Mouse (Mus musculus) CH12.LX (cell line): Measurements from ENCODE around the gene Fgf8.
A peak's percentile ranks its signal among the peaks of the same experiment; 100 is the strongest.

Experiments used
- CHD2 ChIP-seq: IDR thresholded peaks from 2 replicates; pipeline ENCODE4 v1.6.1; 2011; ENCODE audit warnings: low read length, improper control_type of control experiment
- CTCF ChIP-seq, 2 experiments: IDR thresholded peaks in 1 of 2; conservative IDR thresholded peaks in 1 of 2; 2 replicates each; pipeline ENCODE4 v1.5.1; 2011 to 2012; ENCODE audit warnings: low read depth in 2 of 2, low read length in 2 of 2, improper control_type of control experiment in 1 of 2, inconsistent platforms in 1 of 2, mild to moderate bottlenecking in 1 of 2, moderate library complexity in 1 of 2
- GABPA ChIP-seq: IDR thresholded peaks from 2 replicates; pipeline ENCODE4 v1.6.1; 2012; ENCODE audit warnings: low read depth, low read length, improper control_type of control experiment, inconsistent platforms; ENCODE audit not compliant: insufficient replicate concordance
- MAX ChIP-seq: IDR thresholded peaks from 2 replicates; pipeline ENCODE4 v1.6.1; 2011; ENCODE audit warnings: low read length, improper control_type of control experiment
- SIN3A ChIP-seq: IDR thresholded peaks from 2 replicates; pipeline ENCODE4 v1.6.1; 2012; ENCODE audit warnings: low read length, improper control_type of control experiment, inconsistent platforms
- UBTF ChIP-seq: IDR thresholded peaks from 2 replicates; pipeline ENCODE4 v1.6.1; 2012; ENCODE audit warnings: low read depth, mild to moderate bottlenecking, inconsistent platforms, low read length, improper control_type of control experiment, moderate library complexity
- USF1 ChIP-seq: IDR thresholded peaks from 2 replicates; pipeline ENCODE4 v1.6.1; 2014; ENCODE audit warnings: low read depth, mild to moderate bottlenecking, inconsistent platforms, low read length, improper control_type of control experiment

GRCm38 (mm10) chr19:45783933-45784576 lies 41.3 kb upstream of the Fgf8 start:
- TF ChIP-seq SIN3A (no peak), CTCF (conservative IDR thresholded peaks at IDR 0.05 in 1 of 2, IDR thresholded peaks at IDR 0.05 in 1 of 2; ENCODE audit: low read depth in 2 of 2, low read length in 2 of 2) (no peak), USF1 (no peak), MAX (no peak; the same call in 1 of the 2 replicates), UBTF (no peak), CHD2 (0 out of 2 replicates have a peak, but pooled peaks have one; percentile 9), GABPA (no peak)
